Mouse (Mus musculus) CD4-positive, CD25-positive, alpha-beta regulatory T cell, adult 4 months (primary cell): ENCODE results near the gene Dusp14. TPM values are rescaled to one million over a fixed set of nuclear protein-coding genes. Genes with fewer than 3 reads are reported as not detected.
A peak's percentile ranks its signal among the peaks of the same experiment; 100 is the strongest.

Experiments
- ATAC-seq: one replicate; pipeline ENCODE4 v1.8.0; 2017
- polyA plus RNA-seq, 2 experiments: library from polyadenylated mRNA; unstranded; fragments of 100-300 nt; shearing (Covaris generic); gene quantifications; one replicate each; pipeline ENCODE4 v1.2.1; 2017

Gene Dusp14
- polyA plus RNA-seq, 2 experiments from 2014 or later, result 7.3 to 10.0 TPM

GRCm38 (mm10) chr11:84066071-84066481, 3.0 kb downstream of the Dusp14 start:
- ATAC-seq, result peak; percentile 29

DNA sequence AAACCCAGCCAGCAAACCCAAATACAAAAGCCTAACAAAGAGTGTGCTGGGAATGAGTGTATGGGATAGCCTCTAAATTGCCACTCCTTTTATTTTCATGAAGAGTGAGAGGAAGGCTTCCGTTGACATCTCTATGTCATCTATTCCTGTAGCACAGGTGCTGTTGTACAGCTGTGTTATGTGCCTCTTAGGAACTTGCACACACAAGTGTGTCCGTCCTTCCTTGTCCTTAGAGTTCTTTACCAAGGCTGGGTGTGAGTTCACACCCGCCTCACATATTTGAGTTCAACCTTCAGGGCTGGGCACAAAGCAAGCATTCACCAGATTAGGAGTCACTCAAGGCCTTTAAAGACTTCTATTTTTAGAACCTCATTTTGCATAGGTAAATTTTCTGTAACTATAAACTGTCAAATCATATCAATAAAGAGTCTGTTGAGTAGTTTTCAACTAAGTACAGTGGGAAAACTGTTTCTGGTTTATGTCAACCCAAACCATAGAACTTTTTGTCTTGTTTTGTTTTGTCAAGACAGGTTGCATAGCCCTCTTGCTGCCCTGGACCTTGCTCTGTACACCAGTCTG, 5.3 kb downstream of the Dusp14 start:
- no peak for ATAC-seq

DNA sequence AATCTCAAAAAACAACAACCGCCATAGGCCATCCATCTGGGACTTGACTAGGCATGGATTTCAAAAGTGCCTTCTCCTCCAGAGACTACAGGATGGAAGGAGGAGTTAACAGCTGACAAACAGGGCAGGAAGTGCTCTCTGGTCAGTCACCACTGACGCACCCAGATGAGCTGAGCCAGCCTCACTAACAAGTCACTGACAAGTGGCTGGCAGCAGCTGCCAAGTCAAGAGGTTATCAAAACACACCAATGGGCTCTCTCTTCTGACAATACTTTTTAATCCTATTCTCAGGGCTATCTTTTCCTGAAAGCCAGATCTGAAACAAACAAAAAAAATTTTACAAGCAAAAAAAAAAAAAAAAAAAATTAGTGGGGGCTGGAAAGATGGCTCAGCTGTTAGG, 6.3 kb downstream of the Dusp14 start:
- no peak for ATAC-seq

GRCm38 (mm10) chr11:84061881-84062280, 7.2 kb downstream of the Dusp14 start:
- no peak for ATAC-seq

DNA sequence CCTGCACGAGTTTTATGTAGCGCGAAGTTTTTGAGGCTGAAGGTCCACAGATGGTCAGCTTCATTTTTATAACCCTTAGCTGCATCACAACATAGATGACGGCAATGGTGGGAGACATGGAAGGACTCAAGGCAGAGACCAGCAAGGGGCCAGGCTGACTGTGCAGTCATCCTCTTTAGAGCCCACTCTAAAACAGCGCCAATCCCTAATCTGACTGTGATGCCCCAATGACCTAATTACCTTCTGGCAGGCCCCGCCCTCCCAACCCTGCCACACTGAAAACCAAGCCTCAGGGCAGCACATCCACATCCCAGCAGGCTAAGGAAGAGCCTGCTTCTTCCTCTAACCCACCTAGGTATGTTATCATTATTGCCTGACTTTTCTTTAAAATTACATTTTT, 8.4 kb downstream of the Dusp14 start:
- no peak for ATAC-seq

GRCm38 (mm10) chr11:84059784-84060183, 9.3 kb downstream of the Dusp14 start:
- no peak for ATAC-seq

DNA sequence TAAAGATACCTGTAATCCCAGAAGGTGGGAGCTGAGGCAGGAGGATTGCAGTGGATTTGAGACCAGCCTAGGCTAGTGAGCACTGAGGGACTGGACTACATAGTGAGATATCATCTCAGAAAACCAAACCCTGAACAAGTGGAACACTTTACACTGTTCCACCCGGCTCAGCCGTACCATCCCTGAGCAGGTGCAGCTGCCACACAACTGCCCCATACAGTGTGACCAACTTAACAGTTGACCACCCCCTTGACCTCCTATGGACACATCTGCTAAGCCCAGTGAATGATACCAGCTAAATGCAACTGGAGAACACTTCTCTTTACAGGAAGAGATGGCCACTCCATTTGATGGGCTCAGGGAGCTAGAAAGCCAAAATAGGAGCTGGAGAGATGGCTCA, 11.6 kb downstream of the Dusp14 start:
- ATAC-seq, result no peak

DNA sequence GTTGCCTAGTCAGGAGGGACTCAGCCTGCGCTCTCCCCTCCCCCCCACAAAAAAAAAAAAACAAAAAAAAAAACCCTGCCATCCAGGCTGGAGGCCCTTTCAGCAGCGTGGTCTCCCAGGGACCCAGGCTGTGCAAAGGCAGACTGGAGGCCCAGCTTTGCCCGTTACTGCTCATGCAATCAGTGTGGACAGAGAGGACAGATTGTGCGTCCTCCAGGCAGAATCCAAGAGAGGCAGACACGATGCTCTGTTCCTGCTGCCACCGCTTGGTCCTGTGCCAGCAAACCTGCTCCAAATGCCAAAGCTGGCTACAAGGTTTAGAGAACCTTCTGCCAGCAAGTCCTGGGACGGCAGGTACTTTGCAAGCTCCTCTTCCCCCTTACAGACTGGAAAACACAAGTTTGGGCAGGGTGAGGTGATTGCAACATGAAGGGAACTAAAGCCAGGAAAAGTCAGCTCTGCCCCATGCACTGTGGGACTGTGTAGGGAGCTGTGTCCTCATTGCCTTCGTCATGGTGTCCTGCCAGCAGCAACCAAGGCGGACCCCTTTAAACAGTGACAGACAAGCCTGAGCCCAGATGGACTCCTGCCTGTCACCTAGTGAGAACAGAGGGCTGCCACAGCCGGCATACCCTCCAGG, 15.4 kb downstream of the Dusp14 start:
- ATAC-seq, result no peak

GRCm38 (mm10) chr11:84053055-84053454, 16.0 kb downstream of the Dusp14 start:
- no peak for ATAC-seq

- no peak for ATAC-seq
Measured at GRCm38 (mm10) chr11:84048411-84048810, 20.6 kb downstream of the Dusp14 start.

DNA sequence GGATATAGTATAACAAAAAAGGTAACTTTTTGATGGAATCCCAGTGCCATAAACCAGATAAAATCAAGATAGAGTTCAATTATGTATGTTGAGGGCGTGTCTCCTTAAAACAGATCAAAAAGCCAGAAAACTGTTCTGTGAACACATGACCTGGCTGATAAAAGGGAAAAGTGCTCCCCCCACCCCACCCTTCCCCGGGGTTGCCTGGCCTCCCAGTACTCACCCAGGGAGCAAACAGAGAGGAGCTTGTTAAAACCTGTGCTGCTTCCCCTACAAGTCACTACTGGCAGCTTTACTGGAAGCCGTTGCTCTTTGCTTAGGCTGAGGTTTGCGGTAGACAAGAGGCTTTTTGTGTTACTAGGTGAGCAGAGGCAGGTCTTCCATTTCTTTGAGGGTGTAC, 21.8 kb downstream of the Dusp14 start:
- no peak for ATAC-seq

DNA sequence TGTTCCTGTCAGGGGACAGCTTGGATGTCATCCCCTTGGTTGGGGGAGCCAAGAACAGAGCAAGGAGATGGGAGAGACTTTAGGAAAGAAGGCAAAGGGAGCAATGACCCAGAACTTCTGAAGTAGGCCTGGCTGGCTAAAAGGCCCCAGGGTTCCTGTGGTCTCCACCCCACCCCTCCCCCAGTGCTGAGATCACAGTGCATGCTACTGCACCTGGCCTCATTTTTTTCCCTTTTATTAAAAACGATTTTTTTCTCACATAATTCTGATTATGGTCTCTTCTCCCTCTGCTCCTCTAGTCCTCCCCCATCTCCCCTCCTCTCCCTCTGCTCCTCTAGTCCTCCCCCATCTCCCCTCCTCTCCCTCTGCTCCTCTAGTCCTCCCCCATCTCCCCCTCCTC, 24.1 kb downstream of the Dusp14 start:
- ATAC-seq, result no peak

- peak; percentile 26 for ATAC-seq
Measured at GRCm38 (mm10) chr11:84042808-84043762, 26.0 kb downstream of the Dusp14 start.

DNA sequence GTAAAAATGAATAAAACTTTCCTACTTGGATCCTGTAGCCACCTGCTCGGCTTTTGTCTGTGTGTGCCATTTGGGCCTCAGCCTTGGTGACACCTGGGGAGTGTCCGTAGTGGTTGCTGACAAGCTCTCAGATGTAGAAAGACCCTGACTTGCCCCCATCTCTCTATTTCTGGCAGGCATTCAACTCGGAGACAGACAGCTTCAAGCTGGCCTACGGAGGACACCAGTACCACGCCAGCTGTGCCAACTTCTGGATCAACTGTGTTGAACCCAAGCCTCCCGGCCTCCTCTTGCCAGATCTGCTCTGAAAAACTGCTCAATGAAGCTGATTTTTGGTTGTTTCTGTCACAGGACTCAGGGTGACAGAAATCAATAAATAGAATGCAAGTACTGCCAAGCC, 28.4 kb downstream of the Dusp14 start:
- ATAC-seq, result no peak

GRCm38 (mm10) chr11:84033671-84034070, 35.4 kb downstream of the Dusp14 start:
- no peak for ATAC-seq

- ATAC-seq, result no peak
Measured at GRCm38 (mm10) chr11:84032559-84032958, 36.5 kb downstream of the Dusp14 start.

GRCm38 (mm10) chr11:84031971-84032370, 37.1 kb downstream of the Dusp14 start:
- ATAC-seq, result no peak

- no peak for ATAC-seq
Measured at GRCm38 (mm10) chr11:84028271-84029028, 40.6 kb downstream of the Dusp14 start.

- no peak for ATAC-seq
Measured at GRCm38 (mm10) chr11:84027231-84027630, 41.8 kb downstream of the Dusp14 start.

GRCm38 (mm10) chr11:84016810-84017508, 52.1 kb downstream of the Dusp14 start:
- no peak for ATAC-seq

DNA sequence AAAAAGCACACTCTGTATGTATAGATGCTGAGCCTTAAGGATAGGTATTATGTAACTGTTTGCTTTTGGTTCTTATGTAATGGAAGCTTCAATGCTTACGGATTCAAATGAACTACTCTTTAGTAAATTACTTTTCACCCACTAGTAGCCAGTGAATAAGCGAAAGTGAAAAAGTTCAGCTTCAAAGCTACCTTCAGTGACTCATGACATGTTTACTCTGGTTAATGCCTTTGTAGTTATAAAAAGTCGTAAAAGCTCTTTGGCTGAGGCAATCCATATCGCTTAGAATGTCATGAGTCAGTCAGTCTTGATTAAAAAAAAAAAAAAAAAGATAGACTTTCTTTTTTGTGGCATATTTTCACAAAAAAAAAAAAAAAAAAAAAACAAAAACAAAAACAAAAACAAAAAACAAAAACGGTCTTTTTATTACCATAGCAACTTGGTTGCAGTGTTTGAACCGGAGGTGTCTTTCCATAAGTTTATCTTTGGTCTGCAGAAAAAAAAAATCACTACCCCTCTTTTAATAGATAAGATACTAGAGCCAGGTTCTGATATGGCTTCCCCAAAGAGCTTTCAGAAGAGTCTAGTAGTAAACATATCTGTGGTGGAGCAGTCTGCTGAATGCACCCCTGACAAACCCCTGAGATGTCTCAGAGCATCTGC, 52.8 kb downstream of the Dusp14 start:
- no peak for ATAC-seq

DNA sequence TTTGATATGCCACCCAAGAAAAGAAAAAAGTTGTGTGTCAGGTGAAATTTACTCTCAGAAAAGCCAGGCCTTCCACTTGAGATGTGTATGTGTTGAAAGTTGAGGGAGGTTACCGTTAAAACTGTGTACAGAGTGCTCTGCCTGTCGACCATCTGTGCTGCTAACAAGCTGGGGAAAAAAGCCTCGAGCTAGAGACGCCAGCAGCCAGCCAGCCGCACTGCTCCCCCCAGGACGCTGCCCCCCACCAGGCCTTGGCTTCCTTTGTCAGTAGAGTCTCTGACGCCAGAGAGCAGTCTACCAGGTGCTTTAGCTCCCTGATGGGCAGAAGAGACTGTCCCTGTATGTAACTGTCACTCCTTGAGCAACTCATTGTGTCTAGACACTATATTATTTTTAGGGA, 56.0 kb downstream of the Dusp14 start:
- no peak for ATAC-seq
